Mouse (Mus musculus): ENCODE results near the gene Atg5. TPM values are rescaled to one million over a fixed set of nuclear protein-coding genes. Genes with fewer than 3 reads are reported as not detected.

The Atg5 gene
- polyA plus RNA-seq, 1 experiment, result 12.7 TPM

DNA sequence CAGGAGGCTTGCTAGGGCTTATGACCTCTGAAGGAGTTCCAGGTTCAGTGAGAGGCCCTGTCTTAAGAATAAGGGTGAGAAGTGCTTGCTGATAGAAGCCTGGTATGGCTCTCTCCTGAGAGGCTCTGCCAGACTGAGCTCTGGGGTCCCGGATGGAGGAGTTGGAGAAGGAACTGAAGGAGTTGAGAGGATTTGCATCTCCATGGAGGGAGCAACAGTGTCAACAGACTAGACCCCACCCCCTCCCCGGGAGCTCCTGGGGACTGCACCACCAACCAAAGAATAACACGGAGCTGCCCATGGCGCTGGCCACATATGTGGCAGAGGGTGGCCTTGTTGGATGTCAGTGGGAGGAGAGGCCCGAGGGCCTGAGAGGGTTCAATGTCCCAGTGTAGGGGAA, 47.1 kb downstream of the Atg5 start:
- H3K36me3 ChIP-seq (ENCODE audit: control insufficient read depth, insufficient read depth), result peaks cover 6% of the 10 kb centered on the region
- H3K4me3 ChIP-seq, result no peak overlapping the region
- no peaks in the 10 kb centered on the region for H3K27me3 ChIP-seq (ENCODE audit: control insufficient read depth, insufficient read depth, insufficient read length)
- TF ChIP-seq USF1 (IDR thresholded peaks at IDR 0.05; ENCODE audit: low read depth), result no peak
- TF ChIP-seq POLR2AphosphoS2 (IDR thresholded peaks at IDR 0.05; ENCODE audit: insufficient read length, low read depth), result no peak
- no peak for TF ChIP-seq TCF3 (IDR thresholded peaks at IDR 0.05; ENCODE audit: insufficient read length, low read depth)
- TF ChIP-seq REST (IDR thresholded peaks at IDR 0.05; ENCODE audit: insufficient read depth, insufficient read length), result no peak
- no peak for TF ChIP-seq E2F4 (IDR thresholded peaks at IDR 0.05; ENCODE audit: insufficient read depth)
- TF ChIP-seq MYOD1 (IDR thresholded peaks at IDR 0.05; ENCODE audit: control insufficient read depth in 1 of 3, insufficient read length in 2 of 3, low read depth in 2 of 3), result no peak
- no peak for TF ChIP-seq MAX (IDR thresholded peaks at IDR 0.05; ENCODE audit: low read depth)
- no peak for TF ChIP-seq CEBPB (IDR thresholded peaks at IDR 0.05; ENCODE audit: insufficient read depth, poor library complexity, severe bottlenecking)
- no peak for TF ChIP-seq MYOG (IDR thresholded peaks at IDR 0.05; ENCODE audit: control insufficient read depth in 1 of 3, insufficient read depth in 1 of 3, insufficient read length in 2 of 3, low read depth in 2 of 3)
- no peak for TF ChIP-seq POLR2A (IDR thresholded peaks at IDR 0.05; ENCODE audit: insufficient read length, low read depth)
- no peak for TF ChIP-seq TCF12 (IDR thresholded peaks at IDR 0.05; ENCODE audit: insufficient read depth, poor library complexity, severe bottlenecking)
- no peak overlapping the region for H3ac ChIP-seq (ENCODE audit: control insufficient read depth, insufficient read length)
- H3K4me2 ChIP-seq (ENCODE audit: low read depth), result no peak overlapping the region
- no peaks in the 10 kb centered on the region for H3K79me2 ChIP-seq (ENCODE audit: control insufficient read depth, insufficient read depth)

DNA sequence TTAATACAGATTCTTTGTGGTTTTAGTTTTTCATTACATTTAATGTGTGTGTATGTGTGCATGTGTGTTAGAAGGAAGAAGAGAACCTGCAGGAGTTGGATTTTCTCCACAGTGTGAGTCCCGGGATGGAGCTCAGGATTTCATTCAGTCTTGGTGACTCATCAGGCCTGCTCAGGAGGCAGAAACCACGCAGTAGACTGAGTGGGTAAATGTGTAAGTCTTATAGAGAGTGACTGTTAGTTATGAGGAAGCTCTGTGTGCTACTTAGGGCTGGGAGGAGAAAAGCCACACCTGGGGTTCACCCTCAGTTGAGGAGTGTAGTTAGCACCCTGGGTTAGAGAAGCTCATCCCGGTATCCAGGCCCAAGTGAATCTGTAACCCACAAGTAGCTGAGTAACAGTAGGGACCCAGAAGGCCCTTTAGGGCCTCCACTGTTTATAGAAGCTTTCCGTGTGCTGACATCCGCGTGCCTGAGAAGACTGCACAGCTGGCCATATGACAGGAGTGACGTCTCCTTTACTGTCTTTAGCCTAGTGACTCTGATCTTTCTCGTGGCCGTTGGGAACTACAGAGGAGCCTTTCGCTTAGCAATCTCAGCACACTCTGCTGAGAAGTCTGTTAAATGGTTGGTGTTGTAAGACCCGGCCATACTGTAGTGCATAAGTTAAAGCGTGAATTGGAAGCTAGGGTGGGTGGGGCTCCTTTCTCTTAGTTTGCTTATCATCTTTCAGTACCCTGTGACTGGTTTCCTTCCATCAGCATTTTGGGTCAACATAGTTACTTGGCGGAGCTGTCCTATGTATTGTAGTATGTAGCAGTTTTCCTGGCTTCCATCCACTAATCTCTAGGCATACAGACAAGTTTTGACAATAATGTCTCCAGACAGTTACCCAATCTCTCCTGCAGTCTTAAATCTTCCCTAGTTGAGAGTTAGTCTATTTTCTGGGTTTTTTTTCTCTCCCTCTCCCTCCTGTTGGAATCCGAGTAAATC, 48.4 kb downstream of the Atg5 start:
- Histone ChIP-seq H3K4me2 (ENCODE audit: low read depth) (no peak overlapping the region), H3K27me3 (ENCODE audit: control insufficient read depth, insufficient read depth, insufficient read length) (no peaks in the 10 kb centered on the region), H3K4me3 (no peak overlapping the region), H3K79me2 (ENCODE audit: control insufficient read depth, insufficient read depth) (no peaks in the 10 kb centered on the region), H3ac (ENCODE audit: control insufficient read depth, insufficient read length) (no peak overlapping the region), H3K36me3 (ENCODE audit: control insufficient read depth, insufficient read depth) (peaks cover 9% of the 10 kb centered on the region)
- TF ChIP-seq SRF (IDR thresholded peaks at IDR 0.05; ENCODE audit: control insufficient read depth, insufficient read length, low read depth), result no peak
- no peak for TF ChIP-seq CEBPB (IDR thresholded peaks at IDR 0.05; ENCODE audit: insufficient read depth, poor library complexity, severe bottlenecking)
- TF ChIP-seq USF1 (IDR thresholded peaks at IDR 0.05; ENCODE audit: low read depth), result no peak
- TF ChIP-seq TCF12 (IDR thresholded peaks at IDR 0.05; ENCODE audit: insufficient read depth, poor library complexity, severe bottlenecking), result no peak
- TF ChIP-seq E2F4 (IDR thresholded peaks at IDR 0.05; ENCODE audit: insufficient read depth), result no peak
- TF ChIP-seq MYOD1 (IDR thresholded peaks at IDR 0.05; ENCODE audit: control insufficient read depth in 1 of 3, insufficient read length in 2 of 3, low read depth in 2 of 3), result no peak

DNA sequence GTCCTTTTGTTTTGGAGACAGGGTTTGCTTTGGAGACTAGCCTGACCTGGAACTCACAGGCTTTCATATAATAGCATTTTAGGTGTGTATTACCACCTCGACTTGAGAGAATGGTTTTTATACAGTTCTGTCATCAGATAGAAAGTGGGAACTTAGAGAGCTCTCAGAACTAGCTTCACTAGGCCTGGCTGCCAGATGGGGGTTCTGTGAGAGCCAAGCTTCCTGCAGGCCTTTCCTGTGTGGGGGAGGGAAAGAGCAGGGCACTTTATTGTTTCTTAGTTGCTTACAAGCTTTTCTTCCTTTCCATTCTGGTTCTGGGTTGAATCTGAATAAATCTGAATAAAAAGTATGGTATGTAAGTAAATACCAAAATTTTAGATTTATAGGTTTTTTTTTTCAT, 54.0 kb downstream of the Atg5 start:
- H3K4me2 ChIP-seq (ENCODE audit: low read depth), result no peak overlapping the region
- TF ChIP-seq USF1 (IDR thresholded peaks at IDR 0.05; ENCODE audit: low read depth) (no peak), POLR2AphosphoS2 (IDR thresholded peaks at IDR 0.05; ENCODE audit: insufficient read length, low read depth) (no peak), MYOG (IDR thresholded peaks at IDR 0.05; ENCODE audit: control insufficient read depth in 1 of 3, insufficient read depth in 1 of 3, insufficient read length in 2 of 3, low read depth in 2 of 3) (no peak), REST (IDR thresholded peaks at IDR 0.05; ENCODE audit: insufficient read depth, insufficient read length) (no peak), E2F4 (IDR thresholded peaks at IDR 0.05; ENCODE audit: insufficient read depth) (no peak), TCF12 (IDR thresholded peaks at IDR 0.05; ENCODE audit: insufficient read depth, poor library complexity, severe bottlenecking) (no peak)
- no peaks in the 10 kb centered on the region for H3K27me3 ChIP-seq (ENCODE audit: control insufficient read depth, insufficient read depth, insufficient read length)
- H3ac ChIP-seq (ENCODE audit: control insufficient read depth, insufficient read length), result no peak overlapping the region
- no peak overlapping the region for H3K4me3 ChIP-seq
- H3K36me3 ChIP-seq (ENCODE audit: control insufficient read depth, insufficient read depth), result peaks cover 17% of the 10 kb centered on the region
- H3K79me2 ChIP-seq (ENCODE audit: control insufficient read depth, insufficient read depth), result no peaks in the 10 kb centered on the region

DNA sequence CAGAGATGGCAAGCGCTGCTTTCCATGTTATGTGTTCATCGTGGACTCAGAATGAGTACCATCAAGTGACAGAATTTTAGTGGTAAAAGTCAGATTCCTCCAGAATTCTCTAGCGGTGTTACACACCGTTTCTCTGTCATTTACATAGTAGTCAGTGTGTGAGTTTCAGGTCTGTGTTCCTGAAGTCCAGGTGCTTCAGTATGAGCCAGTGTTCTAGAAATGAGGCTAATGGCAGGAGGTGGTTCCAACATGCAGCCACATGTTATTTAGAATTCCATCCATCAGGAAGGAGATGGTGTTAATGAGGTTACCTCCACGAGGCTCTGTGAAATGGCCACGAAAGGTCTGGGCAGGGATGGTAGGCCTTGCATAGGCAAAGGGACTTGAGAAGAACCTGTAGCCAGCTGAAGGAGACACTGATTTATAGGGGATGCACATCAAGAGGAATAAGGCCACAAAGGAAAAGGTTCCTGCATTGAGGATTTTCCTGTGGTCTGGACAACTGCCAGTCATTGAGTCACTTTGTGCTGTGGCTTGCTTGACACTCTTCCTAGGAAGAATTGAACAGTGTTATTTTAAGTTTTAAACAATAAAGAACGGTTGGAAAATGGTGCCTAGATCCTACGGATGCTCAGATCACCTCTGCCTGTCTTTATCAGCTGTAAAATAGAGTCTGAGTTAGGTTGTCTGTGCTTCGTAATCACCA, 55.1 kb downstream of the Atg5 start:
- no peaks in the 10 kb centered on the region for H3K79me2 ChIP-seq (ENCODE audit: control insufficient read depth, insufficient read depth)
- no peak overlapping the region for H3ac ChIP-seq (ENCODE audit: control insufficient read depth, insufficient read length)
- TF ChIP-seq MYOG (IDR thresholded peaks at IDR 0.05; ENCODE audit: control insufficient read depth in 1 of 3, insufficient read depth in 1 of 3, insufficient read length in 2 of 3, low read depth in 2 of 3) (no peak), REST (IDR thresholded peaks at IDR 0.05; ENCODE audit: insufficient read depth, insufficient read length) (no peak), POLR2AphosphoS2 (IDR thresholded peaks at IDR 0.05; ENCODE audit: insufficient read length, low read depth) (no peak), TCF12 (IDR thresholded peaks at IDR 0.05; ENCODE audit: insufficient read depth, poor library complexity, severe bottlenecking) (no peak), SRF (IDR thresholded peaks at IDR 0.05; ENCODE audit: control insufficient read depth, insufficient read length, low read depth) (no peak), E2F4 (IDR thresholded peaks at IDR 0.05; ENCODE audit: insufficient read depth) (no peak), USF1 (IDR thresholded peaks at IDR 0.05; ENCODE audit: low read depth) (no peak), MAX (IDR thresholded peaks at IDR 0.05; ENCODE audit: low read depth) (no peak), MYOD1 (IDR thresholded peaks at IDR 0.05; ENCODE audit: control insufficient read depth in 1 of 3, insufficient read length in 2 of 3, low read depth in 2 of 3) (no peak), POLR2A (IDR thresholded peaks at IDR 0.05; ENCODE audit: insufficient read length, low read depth) (no peak), TCF3 (IDR thresholded peaks at IDR 0.05; ENCODE audit: insufficient read length, low read depth) (no peak), CEBPB (IDR thresholded peaks at IDR 0.05; ENCODE audit: insufficient read depth, poor library complexity, severe bottlenecking) (no peak)
- H3K4me3 ChIP-seq, result no peak overlapping the region
- H3K4me2 ChIP-seq (ENCODE audit: low read depth), result peak overlapping the region; percentile 14
- no peaks in the 10 kb centered on the region for H3K27me3 ChIP-seq (ENCODE audit: control insufficient read depth, insufficient read depth, insufficient read length)
- H3K36me3 ChIP-seq (ENCODE audit: control insufficient read depth, insufficient read depth), result peaks cover 12% of the 10 kb centered on the region

All from myocyte (in vitro differentiated cells).